Mouse (Mus musculus) left cerebral cortex, adult 6 months (tissue): ENCODE data around the gene Crtc1. TPM values are rescaled to one million over a fixed set of nuclear protein-coding genes. Genes with fewer than 3 reads are reported as not detected.

Source experiments
- long read RNA-seq, 2 experiments: library from polyadenylated mRNA; unstranded; transcript quantifications; one replicate each; pipeline ENCODE4 v2.0.0; 2019 to 2020
- polyA plus RNA-seq: library from polyadenylated mRNA; unstranded; fragments of <200 nt; fragmentation: Nextera tagmentation; gene quantifications from 2 replicates; pipeline ENCODE4 v1.2.3, GENCODE M21; 2021

Crtc1 gene
- 53.2 and 75.6 TPM in 2 replicates for polyA plus RNA-seq
- long read RNA-seq, experiment 1, full-length matches to known transcripts, result 17 of 150 reads
- long read RNA-seq, experiment 1, partial matches to known transcripts, result 7 of 150 reads
- long read RNA-seq, experiment 1, other reads (novel, unspliced or antisense), result 126 of 150 reads
- long read RNA-seq, experiment 2, partial matches to known transcripts, result 4 of 73 reads
- long read RNA-seq, experiment 2, other reads (novel, unspliced or antisense), result 69 of 73 reads

GRCm38 (mm10) chr8:70439055-70439847, at the start of gene Crtc1:
TSS of gene Crtc1 (minus strand) at chr8:70439579.

GRCm38 (mm10) chr8:70486941-70487520, 47.7 kb upstream of the Crtc1 start, which contains the start of gene Tmem59l:
TSS of gene Tmem59l (minus strand) at chr8:70487358.

GRCm38 (mm10) chr8:70476333-70477268, 37.2 kb upstream of the Crtc1 start, which contains the start of gene Klhl26:
TSS of gene Klhl26 (minus strand) at chr8:70476968.

GRCm38 (mm10) chr8:70373397-70374317, 65.7 kb downstream of the Crtc1 start, which contains the start of gene Comp:
TSS of gene Comp (plus strand) at chr8:70373558.

GRCm38 (mm10) chr8:70353194-70353817, 86.1 kb downstream of the Crtc1 start, which contains the start of gene Upf1:
TSS of gene Upf1 (minus strand) at chr8:70353278.

Other genes starting within 250 kb of the Crtc1 start
- gene Slc25a42, start 227.3 kb downstream of the Crtc1 start, polyA plus RNA-seq, result 9.4 and 11.1 TPM in 2 replicates
- 29.7 and 30.6 TPM in 2 replicates for gene Sugp2, start 205.4 kb downstream of the Crtc1 start, polyA plus RNA-seq
- gene Armc6, start 205.1 kb downstream of the Crtc1 start, polyA plus RNA-seq, result 36.5 and 40.3 TPM in 2 replicates
- 2.0 and 6.7 TPM in 2 replicates for gene Homer3, start 156.8 kb downstream of the Crtc1 start, polyA plus RNA-seq
- gene Ddx49, start 137.1 kb downstream of the Crtc1 start, polyA plus RNA-seq, result 21.0 and 26.7 TPM in 2 replicates
- gene Cope, start 137.1 kb downstream of the Crtc1 start, polyA plus RNA-seq, result 306 and 417 TPM in 2 replicates
- gene Cers1, start 123.8 kb downstream of the Crtc1 start, polyA plus RNA-seq, result 86.2 and 92.0 TPM in 2 replicates
- gene Gdf1, start 109.8 kb downstream of the Crtc1 start, polyA plus RNA-seq, result 8.7 and 22.3 TPM in 2 replicates
- 4.3 and 7.7 TPM in 2 replicates for gene Upf1, start 86.3 kb downstream of the Crtc1 start, polyA plus RNA-seq
- gene Comp, start 66.0 kb downstream of the Crtc1 start, polyA plus RNA-seq, result 0.23 and 0.41 TPM in 2 replicates
- 30.8 and 37.7 TPM in 2 replicates for gene Klhl26, start 37.4 kb upstream of the Crtc1 start, polyA plus RNA-seq
- gene Tmem59l, start 47.8 kb upstream of the Crtc1 start, polyA plus RNA-seq, result 550 and 567 TPM in 2 replicates
- gene Crlf1, start 53.6 kb upstream of the Crtc1 start, polyA plus RNA-seq, result 0.81 and 2.0 TPM in 2 replicates
- 347 and 396 TPM in 2 replicates for gene Rex1bd, start 67.2 kb upstream of the Crtc1 start, polyA plus RNA-seq
- gene Uba52, start 71.2 kb upstream of the Crtc1 start, polyA plus RNA-seq, result 3,921 and 4,944 TPM in 2 replicates
- 287 and 603 TPM in 2 replicates for gene Fkbp8, start 88.1 kb upstream of the Crtc1 start, polyA plus RNA-seq
- 73.8 and 77.6 TPM in 2 replicates for gene Kxd1, start 88.4 kb upstream of the Crtc1 start, polyA plus RNA-seq
- 3.9 and 9.1 TPM in 2 replicates for gene Ell, start 99.9 kb upstream of the Crtc1 start, polyA plus RNA-seq
- gene Isyna1, start 154.8 kb upstream of the Crtc1 start, polyA plus RNA-seq, result 36.5 and 38.4 TPM in 2 replicates
- 88.8 and 293 TPM in 2 replicates for gene Ssbp4, start 169.3 kb upstream of the Crtc1 start, polyA plus RNA-seq
- 0.72 and 1.7 TPM in 2 replicates for gene Lrrc25, start 176.6 kb upstream of the Crtc1 start, polyA plus RNA-seq
- gene Gdf15, start 192.9 kb upstream of the Crtc1 start, polyA plus RNA-seq, result 0.23 TPM in 1 of 2 replicates, not detected in the other
- gene Pgpep1, start 220.8 kb upstream of the Crtc1 start, polyA plus RNA-seq, result 11.0 and 11.5 TPM in 2 replicates
- gene Lsm4, start 233.7 kb upstream of the Crtc1 start, polyA plus RNA-seq, result 222 and 248 TPM in 2 replicates